Mouse (Mus musculus): ENCODE data around the gene Cyfip2. TPM values are rescaled to one million over a fixed set of nuclear protein-coding genes. Genes with fewer than 3 reads are reported as not detected.

Gene Cyfip2
- 6.5 and 7.1 TPM in 2 replicates for polyA plus RNA-seq (2012; rRNA removed)
- polyA plus RNA-seq (2014; fragmentation: Nextera tagmentation; extraction: Ambion mirVana): 7.8 and 9.2 TPM in 2 replicates

- peaks cover 23% of the 10 kb centered on the region for H3K4me1 ChIP-seq (ENCODE audit: control insufficient read depth, insufficient read depth, low read length)
- H3K4me2 ChIP-seq (replicated peaks; ENCODE audit: low read depth, low read length, severe bottlenecking): peak within 1 kb of the TSS; percentile 97
- peak within 1 kb of the TSS; percentile 61 for H3K9ac ChIP-seq (ENCODE audit: low read depth, low read length, severe bottlenecking)
- no peak within 1 kb of the TSS for H3K27ac ChIP-seq (replicated peaks; ENCODE audit: low read depth, low read length)
- 9% methylated on average over 12 of the region's 14 CpGs for WGBS
- DNase-seq (ENCODE audit: low spot score) (no peak), ATAC-seq (ENCODE audit: low FRiP score, low read depth) (peak; percentile 46; the same call in 1 of the 2 replicates)
- H3K27me3 ChIP-seq (ENCODE audit: control insufficient read depth, insufficient read depth, low read length): no peaks in the 10 kb centered on the region
- TF ChIP-seq POLR2A (IDR thresholded peaks at IDR 0.05; ENCODE audit: borderline replicate concordance, extremely low read depth, insufficient read depth, insufficient read length): no peak
- no peaks in the 10 kb centered on the region; the same call in 1 of the 2 replicates for H3K9me3 ChIP-seq (ENCODE audit: control insufficient read depth, low read length)
- peak within 1 kb of the TSS; percentile 69 for H3K4me3 ChIP-seq (replicated peaks; ENCODE audit: low read length)
- H3K36me3 ChIP-seq (ENCODE audit: control insufficient read depth, insufficient read depth, low read length): no peaks in the 10 kb centered on the region
Measured at GRCm38 (mm10) chr11:46312523-46313035, at the start of gene Cyfip2. TSS of gene Cyfip2 (minus strand) at chr11:46312859.

- TF ChIP-seq POLR2A (IDR thresholded peaks at IDR 0.05; ENCODE audit: borderline replicate concordance, extremely low read depth, insufficient read depth, insufficient read length): no peak
- no peaks in the 10 kb centered on the region for H3K27me3 ChIP-seq (ENCODE audit: control insufficient read depth, insufficient read depth, low read length)
- H3K9ac ChIP-seq (ENCODE audit: low read depth, low read length, severe bottlenecking): no peak overlapping the region
- H3K4me3 ChIP-seq (replicated peaks; ENCODE audit: low read length): no peak overlapping the region
- no peak overlapping the region for H3K27ac ChIP-seq (replicated peaks; ENCODE audit: low read depth, low read length)
- H3K9me3 ChIP-seq (ENCODE audit: control insufficient read depth, low read length): no peaks in the 10 kb centered on the region
- H3K4me2 ChIP-seq (replicated peaks; ENCODE audit: low read depth, low read length, severe bottlenecking): no peak overlapping the region
- DNase-seq (ENCODE audit: low spot score) (no peak), ATAC-seq (ENCODE audit: low FRiP score, low read depth) (no peak; the same call in 1 of the 2 replicates)
- H3K4me1 ChIP-seq (ENCODE audit: control insufficient read depth, insufficient read depth, low read length): peaks cover 15% of the 10 kb centered on the region
- no peaks in the 10 kb centered on the region for H3K36me3 ChIP-seq (ENCODE audit: control insufficient read depth, insufficient read depth, low read length)
- 50% methylated on average over 2 of the region's 2 CpGs for WGBS
Measured at GRCm38 (mm10) chr11:46360991-46361665, 48.5 kb upstream of the Cyfip2 start.

- H3K4me3 ChIP-seq (replicated peaks; ENCODE audit: low read length): no peak overlapping the region
- H3K9ac ChIP-seq (ENCODE audit: low read depth, low read length, severe bottlenecking): no peak overlapping the region
- H3K27ac ChIP-seq (replicated peaks; ENCODE audit: low read depth, low read length): no peak overlapping the region
- H3K4me2 ChIP-seq (replicated peaks; ENCODE audit: low read depth, low read length, severe bottlenecking): no peak overlapping the region
- 83% methylated on average over 1 of the region's 1 CpGs for WGBS
- H3K27me3 ChIP-seq (ENCODE audit: control insufficient read depth, insufficient read depth, low read length): no peaks in the 10 kb centered on the region
- H3K4me1 ChIP-seq (ENCODE audit: control insufficient read depth, insufficient read depth, low read length): peaks cover 15% of the 10 kb centered on the region
- no peaks in the 10 kb centered on the region for H3K36me3 ChIP-seq (ENCODE audit: control insufficient read depth, insufficient read depth, low read length)
- no peaks in the 10 kb centered on the region for H3K9me3 ChIP-seq (ENCODE audit: control insufficient read depth, low read length)
- TF ChIP-seq POLR2A (IDR thresholded peaks at IDR 0.05; ENCODE audit: borderline replicate concordance, extremely low read depth, insufficient read depth, insufficient read length): no peak
- ATAC-seq (ENCODE audit: low FRiP score, low read depth): no peak
- no peak for DNase-seq (ENCODE audit: low spot score)
Measured at GRCm38 (mm10) chr11:46358369-46358768, 45.7 kb upstream of the Cyfip2 start.

DNA sequence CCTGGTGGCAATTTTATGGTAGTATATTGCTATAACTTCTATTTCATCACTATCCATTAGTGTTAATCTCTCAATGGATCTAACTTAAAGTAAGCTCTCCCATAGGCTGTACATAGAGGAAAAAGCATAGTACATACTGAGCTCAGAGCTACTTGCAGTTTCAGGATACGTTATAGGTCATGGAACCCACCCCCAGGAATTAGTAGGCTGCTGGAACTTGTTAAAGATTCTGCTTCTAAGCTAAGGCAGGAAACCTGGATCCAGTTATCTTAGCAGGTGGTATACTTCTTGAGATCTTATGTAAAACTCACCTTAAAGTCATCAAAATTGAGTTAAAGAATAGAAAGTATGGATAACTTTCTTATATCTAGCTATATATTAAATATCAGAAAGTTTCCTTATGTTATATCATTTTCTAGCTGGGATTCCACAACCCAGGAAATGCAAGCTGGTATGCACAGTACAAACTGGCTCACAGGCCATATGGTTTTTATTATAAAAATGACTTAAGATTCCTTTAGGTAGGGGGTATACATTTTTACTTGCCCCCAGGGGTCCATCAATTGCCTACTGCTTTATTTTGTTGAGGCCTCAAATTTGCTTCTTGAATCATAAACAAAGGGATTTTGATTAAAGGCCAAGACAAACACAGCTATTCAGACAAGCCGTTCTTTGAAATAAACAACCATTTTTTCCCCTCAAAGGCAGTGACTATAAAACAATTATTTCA is 37.2 kb upstream of the Cyfip2 start:
- H3K27ac ChIP-seq (replicated peaks; ENCODE audit: low read depth, low read length): no peak overlapping the region
- H3K4me1 ChIP-seq (ENCODE audit: control insufficient read depth, insufficient read depth, low read length): peaks cover 17% of the 10 kb centered on the region
- peak; percentile 45 for DNase-seq (ENCODE audit: low spot score)
- no peak for TF ChIP-seq POLR2A (IDR thresholded peaks at IDR 0.05; ENCODE audit: borderline replicate concordance, extremely low read depth, insufficient read depth, insufficient read length)
- no peaks in the 10 kb centered on the region for H3K27me3 ChIP-seq (ENCODE audit: control insufficient read depth, insufficient read depth, low read length)
- no peak overlapping the region for H3K9ac ChIP-seq (ENCODE audit: low read depth, low read length, severe bottlenecking)
- H3K9me3 ChIP-seq (ENCODE audit: control insufficient read depth, low read length): no peaks in the 10 kb centered on the region
- H3K4me2 ChIP-seq (replicated peaks; ENCODE audit: low read depth, low read length, severe bottlenecking): no peak overlapping the region
- no peaks in the 10 kb centered on the region for H3K36me3 ChIP-seq (ENCODE audit: control insufficient read depth, insufficient read depth, low read length)
- WGBS: 14% methylated on average over 2 of the region's 2 CpGs
- peak; percentile 67; the same call in 1 of the 2 replicates for ATAC-seq (ENCODE audit: low FRiP score, low read depth)
- no peak overlapping the region for H3K4me3 ChIP-seq (replicated peaks; ENCODE audit: low read length)

GRCm38 (mm10) chr11:46348416-46348815 is 35.8 kb upstream of the Cyfip2 start:
- H3K4me3 ChIP-seq (replicated peaks; ENCODE audit: low read length): no peak overlapping the region
- ATAC-seq (ENCODE audit: low FRiP score, low read depth): no peak
- peaks cover 17% of the 10 kb centered on the region for H3K4me1 ChIP-seq (ENCODE audit: control insufficient read depth, insufficient read depth, low read length)
- H3K27ac ChIP-seq (replicated peaks; ENCODE audit: low read depth, low read length): no peak overlapping the region
- no peaks in the 10 kb centered on the region for H3K27me3 ChIP-seq (ENCODE audit: control insufficient read depth, insufficient read depth, low read length)
- DNase-seq (ENCODE audit: low spot score): no peak
- H3K4me2 ChIP-seq (replicated peaks; ENCODE audit: low read depth, low read length, severe bottlenecking): no peak overlapping the region
- no peak for TF ChIP-seq POLR2A (IDR thresholded peaks at IDR 0.05; ENCODE audit: borderline replicate concordance, extremely low read depth, insufficient read depth, insufficient read length)
- WGBS: 80% methylated on average over 3 of the region's 3 CpGs
- H3K9ac ChIP-seq (ENCODE audit: low read depth, low read length, severe bottlenecking): no peak overlapping the region
- no peaks in the 10 kb centered on the region for H3K36me3 ChIP-seq (ENCODE audit: control insufficient read depth, insufficient read depth, low read length)
- H3K9me3 ChIP-seq (ENCODE audit: control insufficient read depth, low read length): no peaks in the 10 kb centered on the region
